Mouse (Mus musculus): ENCODE measurements around the gene Man2b1.

DNA sequence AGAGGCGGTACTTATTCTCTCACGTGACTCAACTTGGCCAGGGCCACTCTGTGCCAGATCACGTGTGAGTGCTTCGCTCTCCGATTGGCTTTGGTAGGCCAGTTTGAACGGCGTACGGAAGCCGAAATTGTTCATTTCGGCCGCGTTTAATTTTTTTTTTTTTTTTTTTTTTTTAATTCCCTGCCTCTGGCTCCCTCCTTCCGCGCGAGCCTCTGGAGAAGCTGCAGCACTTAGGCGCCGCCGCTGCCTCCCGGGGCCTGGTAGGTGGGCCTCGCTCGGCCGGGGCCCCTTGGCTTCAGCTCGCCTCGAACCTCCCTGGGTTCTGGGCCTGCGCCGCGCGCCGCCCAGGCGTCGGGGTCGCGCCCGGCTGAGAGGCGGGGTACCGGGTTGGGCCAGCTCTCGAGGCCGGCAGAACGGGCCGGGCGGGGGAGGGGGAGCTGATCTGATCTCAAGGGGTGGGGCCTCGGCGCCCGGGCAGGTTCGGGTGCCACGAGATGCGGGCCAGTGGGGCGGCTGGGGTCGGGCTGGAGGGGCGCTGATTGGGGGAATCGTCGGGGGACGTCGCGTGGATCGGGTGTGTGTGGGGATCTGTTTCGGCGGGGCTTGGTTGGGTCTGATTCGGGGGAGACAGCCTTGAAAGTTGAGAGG lies 46.2 kb upstream of the Man2b1 start, which contains the start of gene Tnpo2:
- TF ChIP-seq USF1 (IDR thresholded peaks at IDR 0.05; ENCODE audit: low read depth, low read length) (peak; percentile 98), CTCF (IDR thresholded peaks at IDR 0.05 in 2 of 3, conservative IDR thresholded peaks at IDR 0.05 in 1 of 3; ENCODE audit: control insufficient read depth in 1 of 3, insufficient read depth in 1 of 3, low read depth in 2 of 3, low read length in 3 of 3, poor library complexity in 1 of 3, severe bottlenecking in 1 of 3) (no peak), MAZ (IDR thresholded peaks at IDR 0.05; ENCODE audit: low read depth, low read length) (no peak), KAT2A (conservative IDR thresholded peaks at IDR 0.05; ENCODE audit: low read depth, low read length) (peak; percentile 78)

All from MEL (cell line).